Mouse (Mus musculus) erythroblast, adult 5-6 weeks (primary cell): ENCODE results near the gene Spaca9. TPM values are rescaled to one million over a fixed set of nuclear protein-coding genes. Genes with fewer than 3 reads are reported as not detected.
A peak's percentile ranks its signal among the peaks of the same experiment; 100 is the strongest.

Source experiments
- ATAC-seq: replicated peaks from 2 replicates; pipeline ENCODE4 v1.8.0; 2016; ENCODE audit warnings: moderate number of reproducible peaks, mild to moderate bottlenecking, moderate TSS enrichment, inconsistent platforms; ENCODE audit not compliant: poor library complexity, low FRiP score, severe bottlenecking
- total RNA-seq, 2 experiments: library from RNA; stranded (forward) in 1 of 2; stranded (reverse) in 1 of 2; fragments of 150-400 nt in 1 of 2; fragments of 200-764, 138-1000 nt in 1 of 2; gene quantifications; 2 replicates each; pipeline versions ENCODE4 v1.2.3 to v1.2.4; 2015 to 2017; ENCODE audit warnings: low replicate concordance in 2 of 2

The Spaca9 gene
- total RNA-seq (2015; ENCODE audit: low replicate concordance) (not detected in 2 replicates), total RNA-seq (2017; ENCODE audit: low replicate concordance) (0.85 TPM in 1 of 2 replicates, not detected in the other)

GRCm38 (mm10) chr2:28699361-28700335 lies at the start of gene Spaca9, which contains the start of gene Ak8:
TSS of gene Spaca9 (minus strand) at chr2:28699727.
TSS of gene Ak8 (plus strand) at chr2:28700164.
- ATAC-seq: no peak

- ATAC-seq: no peak
Observed at GRCm38 (mm10) chr2:28747705-28748104, 48.2 kb upstream of the Spaca9 start.

GRCm38 (mm10) chr2:28746682-28747332 lies 47.3 kb upstream of the Spaca9 start:
- ATAC-seq: no peak

- no peak for ATAC-seq
Observed at GRCm38 (mm10) chr2:28742701-28743100, 43.2 kb upstream of the Spaca9 start.

- no peak for ATAC-seq
Observed at GRCm38 (mm10) chr2:28740159-28740558, 40.6 kb upstream of the Spaca9 start.

GRCm38 (mm10) chr2:28737112-28737511 lies 37.6 kb upstream of the Spaca9 start:
- no peak for ATAC-seq

- ATAC-seq: no peak
Observed at GRCm38 (mm10) chr2:28730676-28731075, 31.1 kb upstream of the Spaca9 start.

- ATAC-seq: no peak
Observed at GRCm38 (mm10) chr2:28727786-28728404, 28.4 kb upstream of the Spaca9 start.

GRCm38 (mm10) chr2:28723912-28724311 lies 24.4 kb upstream of the Spaca9 start:
- ATAC-seq: no peak

- no peak for ATAC-seq
Observed at GRCm38 (mm10) chr2:28722419-28722818, 22.9 kb upstream of the Spaca9 start.

GRCm38 (mm10) chr2:28713036-28713435 lies 13.5 kb upstream of the Spaca9 start:
- ATAC-seq: no peak

GRCm38 (mm10) chr2:28706787-28707186 lies 7.3 kb upstream of the Spaca9 start:
- ATAC-seq: no peak

- ATAC-seq: no peak
Observed at GRCm38 (mm10) chr2:28706106-28706636, 6.6 kb upstream of the Spaca9 start.

GRCm38 (mm10) chr2:28701646-28702262 lies 2.2 kb upstream of the Spaca9 start:
- 0 out of 2 replicates have a peak, but pooled peaks have one; percentile 26 for ATAC-seq

- ATAC-seq: no peak
Observed at GRCm38 (mm10) chr2:28698566-28698965, 961 bp downstream of the Spaca9 start.

GRCm38 (mm10) chr2:28692692-28693091 lies 6.8 kb downstream of the Spaca9 start:
- ATAC-seq: no peak

- no peak for ATAC-seq
Observed at GRCm38 (mm10) chr2:28688431-28688830, 11.1 kb downstream of the Spaca9 start.

GRCm38 (mm10) chr2:28685895-28686294 lies 13.6 kb downstream of the Spaca9 start:
- ATAC-seq: no peak

GRCm38 (mm10) chr2:28681718-28682117 lies 17.8 kb downstream of the Spaca9 start:
- no peak for ATAC-seq

GRCm38 (mm10) chr2:28680710-28681109 lies 18.8 kb downstream of the Spaca9 start:
- no peak for ATAC-seq
